In the genomic region with DNA sequence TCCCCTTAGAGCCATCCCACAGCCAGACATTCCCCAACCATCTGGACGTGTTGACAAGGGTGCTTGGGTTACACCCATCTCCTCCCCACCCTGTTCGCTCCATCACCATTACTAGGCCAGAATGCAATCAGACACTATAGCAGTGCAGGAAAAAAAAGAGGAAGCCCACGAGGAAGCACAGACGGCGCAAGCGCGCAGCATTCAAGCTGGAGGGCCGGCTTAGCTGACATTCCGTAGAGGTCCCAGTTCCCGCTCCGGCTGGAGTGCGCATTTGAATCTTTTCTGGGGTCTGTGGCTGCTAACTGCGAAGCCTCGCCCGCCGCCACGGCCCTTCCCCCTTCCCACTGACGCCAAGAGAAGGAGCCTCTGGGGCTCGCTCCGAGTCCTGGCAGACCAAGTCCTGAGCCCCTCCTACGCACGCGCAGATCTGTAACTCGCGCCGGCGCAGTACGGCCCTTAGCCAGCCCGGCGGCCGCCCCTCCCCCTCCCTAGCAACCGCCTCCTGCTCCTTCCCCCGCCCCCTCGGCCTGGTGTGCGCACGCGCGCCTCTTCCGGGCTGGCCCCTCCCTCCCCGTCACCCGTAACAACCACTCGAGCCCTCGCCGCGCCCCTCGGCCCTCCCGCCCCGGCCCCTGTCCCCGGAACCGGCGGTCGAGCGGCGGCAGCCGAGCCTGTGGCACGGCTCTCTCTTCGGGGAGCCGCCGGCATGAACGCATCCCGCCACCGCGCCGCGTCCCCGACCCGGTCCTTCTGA, we compare ENCODE assay signal across 8 mouse cellular contexts. TPM values are rescaled to one million over a fixed set of nuclear protein-coding genes. Genes with fewer than 3 reads are reported as not detected.
DNase-seq lines count a peak whose midpoint lies in the region; ATAC-seq and TF ChIP-seq lines count a peak whose summit lies in the region.

A gene (plus strand): TSS at position 577 of the 754 bp plus-strand sequence.

- peak within 1 kb of the TSS; percentile 66 for H3K4me2 ChIP-seq in embryonic facial prominence, embryonic 14.5 days (ENCODE audit: low read depth, low read length)
- H3K4me2 ChIP-seq in limb, embryonic 14.5 days (replicated peaks; ENCODE audit: low read depth, low read length, severe bottlenecking), result peak within 1 kb of the TSS; percentile 68
- H3K4me2 ChIP-seq in midbrain, postnatal 0 days (ENCODE audit: low read depth, low read length, poor library complexity, severe bottlenecking), result peak within 1 kb of the TSS; percentile 49

- H3K27me3 ChIP-seq in embryonic facial prominence, embryonic 14.5 days (replicated peaks; ENCODE audit: control insufficient read depth, insufficient read depth, low read length), result no peaks in the 10 kb centered on the region
- H3K27me3 ChIP-seq in limb, embryonic 14.5 days (ENCODE audit: control insufficient read depth, insufficient read depth, low read length), result no peaks in the 10 kb centered on the region
- H3K27me3 ChIP-seq in midbrain, postnatal 0 days (ENCODE audit: insufficient read depth, low read length), result no peaks in the 10 kb centered on the region

- H3K4me3 ChIP-seq in embryonic facial prominence, embryonic 14.5 days (ENCODE audit: low read depth, low read length), result peak within 1 kb of the TSS; percentile 91
- H3K4me3 ChIP-seq in limb, embryonic 14.5 days (replicated peaks; ENCODE audit: low read length), result peak within 1 kb of the TSS; percentile 90
- peak within 1 kb of the TSS; percentile 90 for H3K4me3 ChIP-seq in midbrain, postnatal 0 days (ENCODE audit: low read depth, low read length)

- H3K9ac ChIP-seq in embryonic facial prominence, embryonic 14.5 days (ENCODE audit: low read depth, low read length), result peak within 1 kb of the TSS; percentile 90
- peak within 1 kb of the TSS; percentile 83 for H3K9ac ChIP-seq in limb, embryonic 14.5 days (ENCODE audit: low read depth, low read length, severe bottlenecking)
- H3K9ac ChIP-seq in midbrain, postnatal 0 days (replicated peaks; ENCODE audit: low read length, poor library complexity, severe bottlenecking), result peak within 1 kb of the TSS; percentile 80

- DNase-seq in 3T3-L1 (ENCODE audit: low read depth, low spot score), result peak; percentile 97
- peak; percentile 99 to 100 for DNase-seq in adrenal gland, postnatal 4 days (ENCODE audit: low spot score in 2 of 2)
- DNase-seq in embryonic facial prominence, embryonic 14.5 days (ENCODE audit: low spot score), result peak; percentile 98
- DNase-seq in heart, adult 8-10 months (ENCODE audit: low spot score), result peak; percentile 98
- peak; percentile 99 for DNase-seq in kidney, adult 9 months
- peak; percentile 97 for DNase-seq in limb, embryonic 14.5 days (ENCODE audit: low spot score)
- peak; percentile 98 for DNase-seq in midbrain, postnatal 0 days (ENCODE audit: low spot score)
- peak; percentile 98 to 99 for DNase-seq in spleen, postnatal 14 days (ENCODE audit: low spot score in 2 of 2)

- TF ChIP-seq CTCF in midbrain, postnatal 0 days (IDR thresholded peaks at IDR 0.05), result no peak

- H3K9me3 ChIP-seq in embryonic facial prominence, embryonic 14.5 days (ENCODE audit: control insufficient read depth, low read length), result no peaks in the 10 kb centered on the region
- no peaks in the 10 kb centered on the region for H3K9me3 ChIP-seq in limb, embryonic 14.5 days (ENCODE audit: control insufficient read depth, low read length)
- no peaks in the 10 kb centered on the region for H3K9me3 ChIP-seq in midbrain, postnatal 0 days (ENCODE audit: low read length)

- H3K36me3 ChIP-seq in embryonic facial prominence, embryonic 14.5 days (ENCODE audit: control insufficient read depth, insufficient read depth, low read length), result peaks cover 14% of the 10 kb centered on the region
- peaks cover 11% of the 10 kb centered on the region for H3K36me3 ChIP-seq in limb, embryonic 14.5 days (ENCODE audit: control insufficient read depth, insufficient read depth, low read length)
- peaks cover 3% of the 10 kb centered on the region; the same call in 1 of the 2 replicates for H3K36me3 ChIP-seq in midbrain, postnatal 0 days (ENCODE audit: insufficient read depth, low read length)

- 0% methylated on average over 21 of the region's 67 CpGs for WGBS in embryonic facial prominence, embryonic 14.5 days
- 3% methylated on average over 30 of the region's 67 CpGs for WGBS in limb, embryonic 14.5 days
- 0% methylated on average over 59 of the region's 67 CpGs for WGBS in midbrain, postnatal 0 days

- ATAC-seq in embryonic facial prominence, embryonic 14.5 days (ENCODE audit: low read depth), result peak; percentile 96
- ATAC-seq in limb, embryonic 14.5 days (ENCODE audit: low FRiP score, low read depth), result peak; percentile 92
- peak; percentile 92 for ATAC-seq in midbrain, postnatal 0 days (ENCODE audit: low FRiP score)

- peak within 1 kb of the TSS; percentile 98 for H3K27ac ChIP-seq in embryonic facial prominence, embryonic 14.5 days (replicated peaks; ENCODE audit: low read depth, low read length)
- peak within 1 kb of the TSS; percentile 97 for H3K27ac ChIP-seq in limb, embryonic 14.5 days (replicated peaks; ENCODE audit: low read depth, low read length)
- H3K27ac ChIP-seq in midbrain, postnatal 0 days (ENCODE audit: low read depth, low read length), result peak within 1 kb of the TSS; percentile 97

- peak; percentile 47; the same call in 1 of the 2 replicates for TF ChIP-seq POLR2A in limb, embryonic 14.5 days (IDR thresholded peaks at IDR 0.05; ENCODE audit: borderline replicate concordance, extremely low read depth, insufficient read depth, insufficient read length)

- peaks cover 41% of the 10 kb centered on the region for H3K4me1 ChIP-seq in embryonic facial prominence, embryonic 14.5 days (ENCODE audit: control insufficient read depth, insufficient read depth, low read length)
- H3K4me1 ChIP-seq in limb, embryonic 14.5 days (ENCODE audit: control insufficient read depth, insufficient read depth, low read length), result peaks cover 47% of the 10 kb centered on the region
- H3K4me1 ChIP-seq in midbrain, postnatal 0 days (ENCODE audit: insufficient read depth, low read length), result peaks cover 14% of the 10 kb centered on the region; the same call in 1 of the 2 replicates

RNA-seq across cellular contexts. Expression of the gene that starts here (rescaled TPM):
- 100 to 1,000 TPM; 171 to 174 TPM for total RNA-seq in adrenal gland, postnatal 4 days (2021)
- 43.8 and 45.4 TPM in 2 replicates for polyA plus RNA-seq in embryonic facial prominence, embryonic 14.5 days (2014; fragmentation: Nextera tagmentation; extraction: Ambion mirVana)
- 10 to 100 TPM; 61.1 to 74.3 (median 69.2) TPM for total RNA-seq in heart, adult 8-10 months (2022)
- polyA plus RNA-seq in limb, embryonic 14.5 days (2012; rRNA removed), result 72.5 and 85.2 TPM in 2 replicates
- 38.7 and 40.3 TPM in 2 replicates for polyA plus RNA-seq in limb, embryonic 14.5 days (2014; fragmentation: Nextera tagmentation; extraction: Ambion mirVana)
- total RNA-seq in midbrain, postnatal 0 days (2014; rRNA removed), result 63.5 and 71.1 TPM in 2 replicates
- polyA plus RNA-seq in midbrain, postnatal 0 days (2015; fragmentation: Nextera tagmentation; extraction: Ambion mirVana), result 48.0 and 49.2 TPM in 2 replicates

Comparison
In these comparisons a context has a peak if more than half of its experiments do, and no peak if none do; other contexts are left out.
1. Peak in every context shown above with its lines: DNase-seq, ATAC-seq, H3K4me3 ChIP-seq and H3K27ac ChIP-seq.